Mouse (Mus musculus): ENCODE results near the gene 0610010K14Rik. TPM values are rescaled to one million over a fixed set of nuclear protein-coding genes. Genes with fewer than 3 reads are reported as not detected.
A peak's percentile ranks its signal among the peaks of the same experiment; 100 is the strongest.

0610010K14Rik gene
- total RNA-seq (2021) = 10 to 100 TPM; 41.4 to 45.6 TPM

DNA sequence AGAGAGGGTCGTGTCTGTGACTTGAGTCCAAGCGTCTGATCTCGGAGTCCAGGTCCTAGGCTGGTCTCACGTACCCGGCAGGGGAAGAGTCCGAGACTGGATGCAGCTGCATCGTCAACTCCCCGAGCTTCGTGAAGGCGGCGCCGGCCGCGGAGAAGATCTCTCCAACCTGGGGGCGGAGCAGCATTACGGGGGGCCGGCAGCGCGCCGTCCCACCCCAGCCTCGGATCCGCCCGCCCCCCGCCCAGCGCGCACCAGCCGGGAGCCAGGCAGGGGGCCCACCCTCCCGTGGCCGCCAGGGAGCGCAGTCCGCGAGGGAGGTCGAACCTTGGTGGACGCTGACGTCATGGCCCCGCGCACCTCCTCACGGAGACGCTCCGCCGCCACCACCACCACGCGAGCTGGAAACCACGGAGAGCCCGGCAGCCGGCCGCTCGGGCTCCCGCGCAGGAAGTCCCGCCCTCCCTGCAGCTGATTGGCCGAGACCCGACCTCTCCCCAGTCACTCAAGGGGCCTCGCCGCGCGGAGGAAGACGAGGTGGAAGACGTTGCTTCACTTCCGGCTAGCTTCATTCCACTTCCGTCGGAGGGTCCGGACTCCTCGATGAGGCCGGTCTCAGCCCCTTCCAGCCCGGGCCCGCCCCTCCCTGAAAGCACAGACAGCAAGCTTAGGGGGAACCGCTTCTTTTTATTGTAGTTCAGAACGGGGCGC, at the start of gene 0610010K14Rik:
Gene 0610010K14Rik, minus strand, starts transcription at position 458 of the 711 bp plus-strand sequence.
- peak; percentile 98 for DNase-seq

DNA sequence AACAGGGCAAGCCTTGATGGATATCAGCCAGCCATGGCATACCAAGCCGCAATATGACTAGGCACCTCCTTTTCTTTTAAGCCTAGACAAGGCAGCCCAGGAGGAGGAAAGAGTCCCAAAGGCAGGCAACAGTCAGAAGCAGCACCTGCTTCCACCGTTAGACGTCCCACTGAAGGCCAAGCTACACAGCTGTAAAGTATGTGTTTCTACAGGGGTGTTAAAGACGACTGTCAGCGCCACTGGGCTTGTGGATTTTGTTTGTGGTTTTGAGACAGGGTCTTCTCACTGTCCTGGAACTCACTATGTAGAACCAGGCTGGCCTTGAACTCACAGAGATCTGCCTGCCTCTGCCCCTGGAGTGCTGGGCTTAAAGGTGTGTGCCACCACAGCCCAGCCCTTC, 48.0 kb upstream of the 0610010K14Rik start:
- no peak for DNase-seq

DNA sequence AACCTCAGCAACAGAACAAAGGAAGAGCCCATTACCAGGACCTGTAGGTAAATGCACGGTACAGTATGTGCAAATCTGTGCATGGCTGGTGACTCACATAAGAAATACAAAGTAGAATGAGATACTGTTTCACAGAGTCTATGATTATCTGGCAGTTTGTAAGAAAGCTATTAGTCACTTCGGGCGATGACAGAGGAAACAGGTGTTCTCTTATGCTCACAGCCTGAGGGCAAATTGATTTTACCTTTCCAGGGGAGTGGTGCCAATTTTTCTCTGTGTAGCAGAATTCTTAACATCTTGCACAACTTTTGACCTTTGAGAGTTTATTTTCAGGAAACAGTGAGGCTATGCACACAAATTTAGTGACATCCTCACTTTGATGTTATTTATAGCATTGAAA, 47.0 kb upstream of the 0610010K14Rik start:
- no peak for DNase-seq

- no peak for DNase-seq
Measured at GRCm38 (mm10) chr11:70283666-70284065, 46.0 kb upstream of the 0610010K14Rik start.

DNA sequence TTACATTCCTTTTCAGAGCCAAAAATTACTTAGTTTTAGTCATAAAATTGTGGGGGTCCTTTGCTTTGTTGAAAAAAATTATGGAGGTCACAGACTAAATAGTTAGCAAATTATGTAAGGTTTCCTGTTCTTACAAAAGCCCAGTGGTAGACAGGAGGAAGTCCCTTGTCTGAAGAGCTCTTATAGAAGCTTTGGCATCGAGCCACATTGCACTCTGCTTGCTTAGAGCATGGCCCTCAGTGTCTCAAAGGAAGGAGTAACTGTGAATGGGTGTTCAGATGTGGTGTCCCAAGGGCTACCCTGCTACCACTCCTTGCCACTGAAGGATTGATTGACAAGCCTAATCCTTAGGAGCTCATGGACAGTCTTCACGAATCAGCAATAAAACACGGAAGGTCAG, 42.7 kb upstream of the 0610010K14Rik start:
- DNase-seq = no peak

DNA sequence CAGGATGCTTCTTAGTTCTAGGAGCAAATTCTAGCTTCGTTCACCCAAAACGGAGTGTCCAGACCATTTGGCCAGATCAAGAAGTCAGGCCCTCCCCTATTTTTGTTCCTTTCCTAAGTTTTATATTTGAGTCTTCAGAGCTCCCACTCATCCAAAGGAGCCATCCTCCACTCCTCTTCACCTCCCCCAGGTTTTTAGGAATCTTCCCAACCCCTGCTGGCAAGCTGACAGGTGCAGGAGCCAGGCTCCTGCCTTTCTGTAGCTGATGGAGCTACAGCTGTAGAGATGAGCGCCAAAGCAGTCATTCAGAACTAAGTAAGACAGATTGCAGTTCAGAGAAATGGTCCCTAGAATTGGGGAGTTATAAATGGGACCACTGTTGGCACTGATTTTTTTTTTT, 41.2 kb upstream of the 0610010K14Rik start:
- no peak for DNase-seq

DNA sequence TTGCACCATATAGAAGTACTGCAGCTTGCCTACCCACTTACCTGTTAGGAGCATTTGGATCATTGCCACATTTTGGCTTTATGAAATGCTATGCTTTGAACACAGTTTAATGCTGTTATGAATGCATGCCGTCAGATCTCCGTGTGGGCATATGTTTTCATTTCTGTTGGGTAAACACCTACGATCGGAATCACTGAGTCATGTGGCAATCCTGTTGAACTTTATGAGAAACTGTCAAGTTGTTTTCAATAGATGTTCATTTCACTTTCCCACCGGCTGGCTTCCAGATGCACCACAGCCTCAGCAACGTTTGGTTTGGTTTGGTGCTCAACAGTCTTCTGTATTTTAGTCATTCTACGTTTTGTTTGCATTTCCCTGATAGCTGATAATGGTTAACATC, 33.9 kb upstream of the 0610010K14Rik start:
- no peak for DNase-seq

DNA sequence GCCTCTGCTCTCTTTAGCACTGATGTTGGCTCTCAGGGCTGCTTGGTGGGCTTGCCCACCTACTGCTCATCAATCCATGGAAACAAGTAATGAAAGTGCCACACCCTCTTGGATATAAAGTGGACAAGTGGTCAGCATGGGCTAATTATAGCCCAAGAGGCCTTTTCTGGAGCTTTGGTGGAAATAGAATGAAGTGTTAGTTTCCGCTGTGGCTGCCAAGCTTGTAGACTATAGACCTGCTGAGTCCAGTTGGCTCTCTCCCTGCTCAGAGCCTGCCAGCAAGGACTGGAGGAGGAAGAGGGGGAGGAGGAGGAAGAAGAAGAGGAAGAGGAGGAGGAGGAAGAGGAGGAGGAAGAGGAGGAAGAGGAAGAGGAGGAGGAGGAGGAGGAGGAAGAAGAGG, 28.7 kb upstream of the 0610010K14Rik start:
- DNase-seq = no peak

DNA sequence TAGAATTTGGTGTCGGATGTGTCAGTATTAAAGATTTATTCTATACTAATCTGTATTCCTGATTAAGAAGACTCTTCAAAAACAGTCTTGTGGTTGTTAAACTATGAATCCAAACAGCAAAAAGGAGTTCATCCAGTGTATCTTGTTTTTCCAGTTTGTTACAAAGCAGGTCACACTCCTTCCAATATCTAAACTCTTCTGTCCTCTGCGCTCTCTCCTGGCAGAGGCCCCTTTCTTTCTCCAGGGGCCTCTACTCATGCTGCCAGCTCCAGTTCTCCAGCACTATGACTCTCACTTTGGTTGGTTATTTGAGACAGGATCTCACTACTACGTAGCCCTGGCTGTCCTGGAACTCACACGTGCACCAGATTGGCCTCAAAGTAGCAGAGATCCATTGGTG, 28.1 kb upstream of the 0610010K14Rik start:
- no peak for DNase-seq

- no peak for DNase-seq
Measured at GRCm38 (mm10) chr11:70265252-70265651, 27.5 kb upstream of the 0610010K14Rik start.

DNA sequence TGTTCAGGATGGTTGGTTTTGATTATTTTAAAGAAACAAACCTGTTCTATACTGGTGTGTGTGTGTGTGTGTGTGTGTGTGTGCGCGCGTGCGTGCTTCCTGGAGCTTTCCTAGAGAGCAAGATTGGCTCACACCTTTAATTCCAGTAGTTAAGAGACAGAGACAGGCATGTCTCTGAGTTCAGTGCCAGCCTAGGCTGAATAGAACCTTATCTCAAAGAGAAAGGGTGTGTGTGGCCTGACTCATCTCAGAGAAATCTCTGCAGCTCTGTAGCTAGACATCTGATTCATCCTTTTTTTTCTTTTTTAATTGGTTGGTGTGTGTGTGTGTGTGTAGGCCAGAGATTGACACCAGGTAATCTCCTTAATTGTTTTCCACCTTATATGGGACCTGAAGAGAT, 21.3 kb upstream of the 0610010K14Rik start:
- DNase-seq = no peak

DNA sequence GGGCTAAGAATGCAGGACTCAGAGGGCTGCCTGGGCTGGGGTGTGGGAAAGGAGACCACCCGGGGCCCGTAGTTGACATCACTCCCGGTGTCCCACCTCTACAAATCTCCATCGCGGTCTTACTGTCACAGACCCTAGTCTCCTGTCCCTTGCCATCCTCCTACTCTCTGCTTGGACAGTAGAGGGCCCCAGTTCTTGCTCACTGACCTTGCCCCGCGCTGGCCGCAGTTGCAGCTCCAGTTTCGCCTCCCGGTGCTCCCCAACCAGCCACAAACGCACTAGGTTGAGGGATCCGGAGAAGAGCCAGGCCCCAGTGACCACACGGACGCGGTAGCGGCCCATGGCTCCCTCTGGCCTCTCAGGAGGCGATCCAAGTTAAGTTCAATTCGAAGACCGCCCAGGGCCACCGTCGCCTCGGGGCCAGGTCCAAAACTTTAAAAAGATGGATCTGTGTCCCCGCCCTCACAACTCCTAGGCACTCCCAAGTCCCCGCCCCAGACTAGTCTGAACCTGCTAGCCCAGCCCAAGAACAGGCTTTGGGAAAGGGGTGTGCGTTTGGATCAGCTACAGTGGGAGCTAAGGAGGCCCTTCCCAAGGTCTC, 17.3 kb upstream of the 0610010K14Rik start, which contains the start of gene Alox12:
Gene Alox12, minus strand, starts transcription at position 423 of the 601 bp plus-strand sequence.
- no peak for DNase-seq

GRCm38 (mm10) chr11:70254337-70254736, 16.6 kb upstream of the 0610010K14Rik start:
- no peak for DNase-seq

DNA sequence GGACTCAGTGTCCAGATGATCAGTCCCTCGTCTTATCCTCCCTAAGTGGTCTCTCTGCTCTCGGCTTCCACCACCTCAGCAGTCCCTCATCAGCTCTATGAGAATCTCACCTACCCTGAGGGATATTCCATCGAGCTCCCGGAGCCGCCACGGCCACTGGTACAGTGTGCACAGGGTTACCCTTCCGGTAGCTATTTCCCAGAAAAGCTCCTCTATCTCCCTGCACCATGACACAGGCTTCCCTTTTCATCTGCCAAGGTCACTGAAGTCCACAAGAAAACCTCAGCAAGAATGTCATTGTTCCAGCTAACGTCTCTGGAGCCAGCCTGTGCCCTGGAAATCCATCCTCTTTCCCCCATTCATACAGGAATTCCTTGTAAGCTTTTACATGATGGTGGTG, 14.1 kb upstream of the 0610010K14Rik start:
- DNase-seq = no peak

- DNase-seq = no peak
Measured at GRCm38 (mm10) chr11:70250150-70250549, 12.4 kb upstream of the 0610010K14Rik start.

DNA sequence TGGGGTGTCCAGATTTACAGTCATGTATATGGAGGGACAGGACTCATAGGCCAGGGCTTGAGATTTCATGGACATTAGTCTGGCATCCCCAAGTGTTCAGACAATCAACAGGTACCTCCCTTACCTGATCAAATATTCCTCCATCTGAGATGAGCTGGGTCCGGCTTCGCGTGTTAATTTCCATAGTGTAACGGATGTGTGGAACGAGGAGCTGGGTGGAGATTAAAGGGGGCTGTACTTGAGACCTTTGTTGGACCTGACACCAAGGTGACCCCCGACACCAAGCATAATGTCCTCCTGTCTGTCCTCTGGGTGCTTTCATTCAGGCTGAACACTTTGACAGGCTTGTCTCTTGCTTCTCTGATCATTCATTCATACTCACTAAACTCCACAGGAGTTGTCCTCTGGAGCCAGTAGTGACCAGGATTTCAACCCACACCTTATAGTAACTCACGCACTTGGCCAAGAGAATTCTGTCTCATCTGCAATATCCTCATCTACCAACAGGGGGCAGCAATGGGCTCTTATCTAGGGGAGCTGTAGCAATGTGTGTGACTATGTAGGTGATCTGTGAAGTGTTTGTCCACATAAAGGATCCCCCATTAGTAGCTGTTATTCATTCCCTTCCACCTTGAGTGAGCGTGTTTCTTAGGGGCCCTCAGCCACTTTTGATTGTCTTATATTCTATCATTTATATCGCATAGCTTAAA, 9.6 kb upstream of the 0610010K14Rik start:
- peak in 1 of 2 experiments; percentile 57 for DNase-seq

DNA sequence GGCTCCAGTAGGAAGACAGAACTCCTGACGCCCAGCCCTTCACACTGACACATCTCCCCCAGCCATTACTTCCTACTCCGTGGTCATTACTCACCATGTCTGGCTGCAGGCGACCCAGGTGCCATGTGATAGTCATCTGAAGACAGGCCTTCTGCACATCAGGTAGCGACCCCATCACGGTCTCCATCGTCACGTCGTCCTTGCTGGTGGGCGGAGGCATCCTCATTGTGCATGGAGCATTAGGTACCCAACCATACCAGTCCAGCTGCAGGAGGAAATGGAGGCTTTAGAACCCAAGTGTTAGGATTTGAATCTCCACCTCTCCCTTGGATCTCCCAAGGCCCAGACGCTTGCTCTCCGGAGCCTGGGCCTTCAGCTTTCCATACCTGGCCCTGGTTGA, 4.9 kb upstream of the 0610010K14Rik start:
- no peak for DNase-seq

- DNase-seq = peak; percentile 83
Measured at GRCm38 (mm10) chr11:70239541-70240279, 2.0 kb upstream of the 0610010K14Rik start, which contains the start of the genes Gm21988 and Rnasek. TSS of gene Gm21988 (minus strand) at chr11:70239830. TSS of gene Rnasek (minus strand) at chr11:70239842.

- no peak for DNase-seq
Measured at GRCm38 (mm10) chr11:70238591-70239440, 1.1 kb upstream of the 0610010K14Rik start.

DNA sequence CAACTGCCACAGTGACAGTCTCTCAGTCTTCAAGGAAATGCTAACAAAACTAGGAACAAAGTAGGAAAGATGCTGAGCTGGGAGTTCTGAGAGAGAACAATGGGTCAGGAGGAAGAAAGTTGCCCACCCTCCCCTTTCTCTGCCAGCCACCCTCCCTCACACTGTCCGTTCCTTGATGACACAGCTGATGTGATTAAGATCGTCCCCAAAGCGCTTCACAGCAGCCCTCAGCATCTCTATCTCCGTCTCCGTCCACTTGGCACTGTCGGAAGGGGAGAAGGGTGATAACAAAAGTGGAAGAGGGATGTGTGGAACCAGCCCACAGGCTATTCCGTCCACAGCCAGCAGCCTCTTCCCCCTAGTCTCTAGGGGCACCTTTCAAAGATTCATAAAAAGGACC, 997 bp downstream of the 0610010K14Rik start:
- DNase-seq = no peak

- no peak for DNase-seq
Measured at GRCm38 (mm10) chr11:70235254-70235900, 2.3 kb downstream of the 0610010K14Rik start.
